Mouse (Mus musculus): ENCODE results near the gene Phldb1. TPM values are rescaled to one million over a fixed set of nuclear protein-coding genes. Genes with fewer than 3 reads are reported as not detected.

Gene Phldb1
- polyA plus RNA-seq, 1 experiment, result 151 TPM

DNA sequence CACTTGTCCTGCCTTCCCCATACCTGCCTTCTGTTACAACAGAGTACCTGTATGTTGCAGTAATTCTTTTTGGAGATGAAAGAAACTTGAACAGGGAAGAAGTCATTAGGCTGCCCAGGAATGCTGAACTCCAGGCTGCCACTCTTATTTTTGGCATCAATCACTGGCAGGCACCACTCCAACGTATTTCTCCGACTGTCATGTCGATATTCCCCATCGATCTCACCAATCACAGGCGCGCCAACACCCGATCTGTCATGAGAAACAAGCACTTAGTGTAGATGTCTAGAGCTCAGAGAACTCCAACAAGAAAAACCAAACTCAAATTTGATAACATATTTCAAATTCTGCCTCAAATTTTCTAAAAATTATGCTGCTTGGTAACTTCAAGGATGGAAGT is 10.4 kb upstream of the Phldb1 start:
- DNase-seq (ENCODE audit: low read depth), result no peak
- TF ChIP-seq CTCF (IDR thresholded peaks at IDR 0.05; ENCODE audit: borderline replicate concordance, extremely low read depth, insufficient read depth, insufficient read length) (no peak), POLR2A (IDR thresholded peaks at IDR 0.05; ENCODE audit: borderline replicate concordance, extremely low read depth, insufficient read depth, insufficient read length, poor library complexity, severe bottlenecking) (no peak)

DNA sequence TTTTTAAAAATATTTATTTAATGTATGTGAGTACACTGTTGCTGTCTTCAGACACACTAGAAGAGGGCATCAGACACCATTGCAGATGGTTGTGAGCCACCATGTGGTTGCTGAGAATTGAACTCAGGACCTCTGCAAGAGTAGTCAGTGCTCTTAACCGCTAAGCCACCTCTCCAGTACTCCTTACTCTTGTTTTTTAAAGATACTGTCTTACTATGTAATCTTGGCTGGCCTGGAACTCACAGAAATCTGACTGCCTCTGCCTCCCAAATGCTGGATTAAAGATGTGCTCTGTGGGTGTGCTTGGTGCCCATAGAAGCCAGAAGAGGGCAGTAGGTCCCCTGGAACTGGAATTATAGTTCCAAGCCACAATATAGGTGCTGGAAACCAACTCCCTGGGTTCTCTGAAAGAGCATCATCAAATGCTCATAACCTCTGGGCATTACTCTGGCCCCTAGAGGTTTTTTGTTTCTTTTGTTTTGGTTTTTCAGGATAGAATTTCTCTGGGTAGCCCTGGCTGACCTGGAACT is 5.7 kb upstream of the Phldb1 start:
- TF ChIP-seq POLR2A (IDR thresholded peaks at IDR 0.05; ENCODE audit: borderline replicate concordance, extremely low read depth, insufficient read depth, insufficient read length, poor library complexity, severe bottlenecking) (no peak), CTCF (IDR thresholded peaks at IDR 0.05; ENCODE audit: borderline replicate concordance, extremely low read depth, insufficient read depth, insufficient read length) (no peak)
- no peak for DNase-seq (ENCODE audit: low read depth)

DNA sequence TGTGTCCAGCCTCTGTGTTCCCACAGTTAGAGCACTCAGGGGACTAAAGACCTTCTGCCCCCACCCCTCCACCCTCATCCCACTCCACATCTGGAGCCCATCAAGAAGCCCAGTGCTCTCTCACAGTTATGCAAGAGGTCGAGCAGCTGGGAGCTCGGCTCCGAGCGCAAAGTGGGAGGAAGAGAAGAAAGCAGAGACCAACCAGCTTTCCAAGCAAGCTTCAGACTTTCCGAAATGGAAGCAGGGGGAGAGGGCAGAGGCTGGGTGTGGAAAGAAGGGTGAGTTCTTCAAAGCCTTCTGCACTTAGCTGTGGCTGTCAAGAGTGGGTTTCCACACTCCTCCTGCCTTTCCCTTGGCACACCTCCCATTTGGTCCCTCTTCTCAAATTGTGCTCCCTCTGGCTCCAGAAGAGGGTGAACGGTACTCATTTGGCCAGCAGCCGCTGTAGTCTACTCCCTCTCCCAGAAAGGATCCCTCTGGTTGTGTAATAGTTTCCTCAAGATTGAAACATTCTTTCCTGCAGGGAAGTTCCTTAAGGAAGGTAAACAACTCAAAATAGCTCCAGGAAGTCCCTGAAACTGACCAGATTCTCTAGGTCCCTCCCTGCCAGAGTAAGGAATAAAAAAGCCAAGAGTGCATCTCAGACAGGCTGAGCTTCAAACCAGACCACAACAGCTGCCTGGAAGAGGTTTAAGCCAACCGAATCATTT is 2.4 kb upstream of the Phldb1 start:
- TF ChIP-seq POLR2A (IDR thresholded peaks at IDR 0.05; ENCODE audit: borderline replicate concordance, extremely low read depth, insufficient read depth, insufficient read length, poor library complexity, severe bottlenecking) (no peak), CTCF (IDR thresholded peaks at IDR 0.05; ENCODE audit: borderline replicate concordance, extremely low read depth, insufficient read depth, insufficient read length) (no peak)
- no peak for DNase-seq (ENCODE audit: low read depth)

DNA sequence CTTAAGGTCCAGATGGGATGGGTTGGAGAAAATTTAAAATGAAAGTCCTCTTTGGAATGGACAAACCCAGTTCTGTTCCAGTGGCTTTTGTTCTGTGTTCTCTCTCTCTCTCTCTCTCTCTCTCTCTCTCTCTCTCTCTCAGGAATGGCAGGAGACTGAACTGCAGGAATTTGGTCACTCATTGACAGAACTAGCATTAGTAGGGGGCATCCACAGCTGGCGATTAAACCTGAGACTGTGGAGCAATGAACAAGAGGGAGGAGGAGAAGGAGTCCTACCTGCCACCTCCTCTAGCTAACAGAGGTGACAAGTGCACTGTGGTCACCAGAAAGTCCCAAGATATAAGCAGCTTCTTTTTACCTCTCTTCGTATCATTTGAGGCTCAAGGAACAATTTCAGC is 1.3 kb upstream of the Phldb1 start:
- DNase-seq (ENCODE audit: low read depth), result no peak
- TF ChIP-seq POLR2A (IDR thresholded peaks at IDR 0.05; ENCODE audit: borderline replicate concordance, extremely low read depth, insufficient read depth, insufficient read length, poor library complexity, severe bottlenecking) (no peak), CTCF (IDR thresholded peaks at IDR 0.05; ENCODE audit: borderline replicate concordance, extremely low read depth, insufficient read depth, insufficient read length) (no peak)

DNA sequence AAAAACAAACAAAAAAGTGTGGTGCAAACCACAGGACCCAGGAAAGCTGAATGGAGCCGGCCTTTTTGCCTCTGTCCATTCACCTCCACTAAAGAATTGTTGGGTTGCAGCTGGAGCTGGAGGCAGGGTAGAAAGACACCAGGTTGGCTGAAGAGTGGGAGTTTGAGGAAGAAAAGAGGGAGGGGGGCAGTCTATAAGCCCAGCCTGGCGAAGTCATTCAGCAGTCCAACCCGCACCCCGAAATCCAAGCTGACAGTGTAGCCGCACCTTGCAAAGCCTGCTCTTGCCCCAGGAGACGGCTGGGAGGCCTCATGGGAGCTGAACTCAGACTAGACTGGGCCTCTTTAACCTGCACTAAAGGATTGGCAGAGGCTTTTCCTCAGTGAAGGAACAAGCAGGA is 888 bp upstream of the Phldb1 start:
- DNase-seq (ENCODE audit: low read depth), result no peak
- TF ChIP-seq POLR2A (IDR thresholded peaks at IDR 0.05; ENCODE audit: borderline replicate concordance, extremely low read depth, insufficient read depth, insufficient read length, poor library complexity, severe bottlenecking) (no peak), CTCF (IDR thresholded peaks at IDR 0.05; ENCODE audit: borderline replicate concordance, extremely low read depth, insufficient read depth, insufficient read length) (no peak)

DNA sequence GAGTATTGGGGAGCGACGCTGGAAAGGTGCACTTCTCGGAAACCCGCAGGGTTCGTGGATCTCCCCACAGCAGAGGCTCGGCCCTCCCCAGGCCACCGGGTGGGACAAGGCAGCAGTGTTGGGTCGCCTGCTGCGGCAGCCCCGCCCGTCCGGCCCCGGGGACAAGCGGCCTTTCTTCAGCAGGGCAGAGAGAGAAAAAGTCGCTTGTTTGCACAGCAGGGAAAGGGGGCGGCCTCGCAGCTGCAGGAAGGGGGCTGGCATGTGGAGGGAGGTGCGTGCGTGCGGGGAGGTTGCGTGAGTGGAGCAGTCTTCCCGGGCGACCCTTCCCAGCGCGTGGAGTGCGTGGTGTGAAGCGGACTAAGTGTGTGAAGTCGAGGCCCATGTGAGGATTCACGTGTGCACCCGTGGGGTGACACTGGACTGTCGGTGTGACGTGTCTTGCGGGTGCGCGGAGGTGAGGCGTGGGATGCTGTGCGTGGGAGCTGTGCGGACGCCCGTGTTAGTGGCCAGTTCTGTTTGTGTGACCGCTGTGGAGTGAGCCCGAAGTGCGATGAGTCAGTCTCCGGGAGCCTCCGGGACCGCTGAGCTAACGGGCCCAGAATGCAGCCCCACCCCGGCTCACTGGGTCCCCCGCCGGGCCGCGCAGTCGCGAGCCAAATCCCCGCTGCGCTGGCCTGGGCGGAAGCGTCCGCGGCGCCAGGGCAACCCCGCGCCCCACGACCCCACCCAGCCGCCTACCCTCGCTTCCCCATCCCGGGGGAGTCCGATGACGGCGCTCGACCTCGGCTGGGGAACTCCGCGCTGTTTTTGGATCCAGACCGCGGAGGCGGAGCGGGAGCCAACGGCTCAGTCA is 1.1 kb downstream of the Phldb1 start:
- TF ChIP-seq POLR2A (IDR thresholded peaks at IDR 0.05; ENCODE audit: borderline replicate concordance, extremely low read depth, insufficient read depth, insufficient read length, poor library complexity, severe bottlenecking), result no peak
- TF ChIP-seq CTCF (IDR thresholded peaks at IDR 0.05; ENCODE audit: borderline replicate concordance, extremely low read depth, insufficient read depth, insufficient read length), result no peak
- DNase-seq (ENCODE audit: low read depth), result peak; percentile 55

DNA sequence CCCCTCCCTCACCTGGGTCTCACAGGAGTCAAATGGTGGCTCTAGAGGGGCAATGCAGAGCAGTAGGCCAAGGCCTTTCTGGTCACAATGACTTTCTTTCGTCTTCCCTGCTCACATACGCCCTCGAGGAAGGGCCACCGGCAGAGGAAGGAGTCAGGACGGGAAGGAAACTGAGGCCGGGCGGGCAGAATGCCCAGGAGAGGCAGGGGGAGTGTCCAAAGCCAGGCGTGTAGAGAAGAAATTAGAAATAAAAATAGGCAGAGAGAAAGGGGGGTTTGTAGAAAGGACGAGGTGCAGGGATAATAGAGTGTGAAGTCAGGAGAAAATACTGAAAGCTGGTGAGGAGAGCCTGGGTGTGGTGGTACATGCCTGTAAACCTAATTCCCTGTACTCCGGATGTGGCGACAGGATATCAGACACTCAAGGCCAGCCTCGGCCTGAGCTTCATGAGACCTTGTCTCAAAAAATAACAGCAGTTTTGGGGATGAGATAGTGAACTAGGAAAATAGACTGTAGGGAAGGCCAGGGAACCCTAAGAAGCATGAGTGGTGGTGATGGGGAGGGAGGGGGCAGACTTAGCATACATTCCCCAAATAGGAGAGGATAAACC is 2.0 kb downstream of the Phldb1 start:
- DNase-seq (ENCODE audit: low read depth), result no peak
- TF ChIP-seq POLR2A (IDR thresholded peaks at IDR 0.05; ENCODE audit: borderline replicate concordance, extremely low read depth, insufficient read depth, insufficient read length, poor library complexity, severe bottlenecking) (no peak), CTCF (IDR thresholded peaks at IDR 0.05; ENCODE audit: borderline replicate concordance, extremely low read depth, insufficient read depth, insufficient read length) (no peak)

DNA sequence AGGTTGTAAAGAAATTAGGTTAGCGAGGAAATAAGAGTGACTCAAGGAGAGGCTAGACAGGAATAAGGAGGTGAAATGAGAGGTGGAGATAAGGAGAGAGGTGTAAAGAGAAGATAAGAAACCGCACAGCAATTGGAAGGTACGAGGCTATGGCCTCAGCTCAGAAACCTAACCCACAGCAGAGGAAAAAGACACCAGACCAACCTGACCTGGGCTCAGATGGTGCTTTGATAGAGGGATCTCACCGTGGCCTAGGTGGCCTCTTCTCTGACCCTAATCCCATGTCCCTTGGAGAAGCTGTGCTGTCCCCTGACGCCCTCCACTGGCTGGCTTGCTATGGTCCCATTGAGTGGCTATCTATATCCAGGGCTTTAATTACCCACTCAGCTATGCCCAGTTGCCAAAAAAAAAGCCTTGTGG is 2.9 kb downstream of the Phldb1 start:
- DNase-seq (ENCODE audit: low read depth), result no peak
- no peak for TF ChIP-seq CTCF (IDR thresholded peaks at IDR 0.05; ENCODE audit: borderline replicate concordance, extremely low read depth, insufficient read depth, insufficient read length)
- TF ChIP-seq POLR2A (IDR thresholded peaks at IDR 0.05; ENCODE audit: borderline replicate concordance, extremely low read depth, insufficient read depth, insufficient read length, poor library complexity, severe bottlenecking), result no peak

DNA sequence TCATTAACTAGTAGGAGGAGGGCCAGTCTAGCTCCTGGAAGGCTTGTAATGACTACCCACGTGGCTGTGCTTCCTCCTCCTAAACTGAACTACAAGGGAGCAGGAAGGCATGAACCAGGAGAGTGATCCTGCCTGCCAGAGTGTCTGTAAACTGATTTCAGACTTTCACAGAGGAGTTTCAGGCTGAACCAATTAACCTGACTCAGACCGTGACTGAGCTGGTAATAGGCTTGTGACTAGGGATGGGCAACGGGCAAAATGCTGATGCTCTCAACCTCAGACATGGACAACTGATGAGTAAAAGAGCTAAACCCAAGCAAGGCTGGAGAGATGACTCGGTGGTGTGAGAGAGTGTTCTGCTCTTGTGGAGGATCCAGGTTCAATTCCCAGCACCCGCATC is 7.6 kb downstream of the Phldb1 start:
- TF ChIP-seq POLR2A (IDR thresholded peaks at IDR 0.05; ENCODE audit: borderline replicate concordance, extremely low read depth, insufficient read depth, insufficient read length, poor library complexity, severe bottlenecking) (no peak), CTCF (IDR thresholded peaks at IDR 0.05; ENCODE audit: borderline replicate concordance, extremely low read depth, insufficient read depth, insufficient read length) (no peak)
- DNase-seq (ENCODE audit: low read depth), result no peak

DNA sequence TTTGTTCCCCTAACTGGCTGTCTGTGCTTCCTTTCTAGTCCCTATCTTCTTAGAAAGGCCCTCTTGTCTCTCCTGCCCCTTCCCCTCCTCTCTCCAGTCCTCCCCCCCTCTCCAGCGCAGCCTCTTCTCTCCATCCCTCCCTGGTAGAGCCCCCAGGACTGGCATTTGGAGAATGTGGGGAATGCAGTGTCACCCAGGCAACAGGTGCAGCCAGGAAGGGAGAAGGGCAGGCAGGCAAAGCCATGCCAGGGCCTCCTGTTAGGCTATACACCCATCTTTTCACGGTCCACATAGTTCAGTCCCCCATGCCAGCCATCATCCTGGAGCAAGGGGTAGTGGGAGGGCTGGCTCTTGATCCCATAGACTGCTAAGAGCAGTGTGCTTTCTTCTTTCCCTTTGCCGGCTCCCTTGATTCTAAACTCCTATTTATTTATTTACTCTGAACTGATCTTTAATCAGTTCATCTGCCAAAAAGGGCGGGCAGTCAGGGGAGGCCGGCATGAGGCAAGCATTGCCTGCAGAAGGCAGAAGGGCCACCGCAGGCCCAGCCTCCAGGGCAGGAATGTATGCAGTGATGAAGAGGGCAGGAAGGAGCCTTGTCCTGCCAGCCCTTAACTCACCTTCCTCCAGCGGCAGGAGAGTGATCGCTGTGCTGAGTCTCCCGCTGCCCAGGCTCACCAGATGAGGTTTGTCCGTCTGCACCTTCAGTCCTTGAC is 8.4 kb downstream of the Phldb1 start:
- peak; percentile 68 for DNase-seq (ENCODE audit: low read depth)
- TF ChIP-seq POLR2A (IDR thresholded peaks at IDR 0.05; ENCODE audit: borderline replicate concordance, extremely low read depth, insufficient read depth, insufficient read length, poor library complexity, severe bottlenecking) (no peak), CTCF (IDR thresholded peaks at IDR 0.05; ENCODE audit: borderline replicate concordance, extremely low read depth, insufficient read depth, insufficient read length) (no peak)

DNA sequence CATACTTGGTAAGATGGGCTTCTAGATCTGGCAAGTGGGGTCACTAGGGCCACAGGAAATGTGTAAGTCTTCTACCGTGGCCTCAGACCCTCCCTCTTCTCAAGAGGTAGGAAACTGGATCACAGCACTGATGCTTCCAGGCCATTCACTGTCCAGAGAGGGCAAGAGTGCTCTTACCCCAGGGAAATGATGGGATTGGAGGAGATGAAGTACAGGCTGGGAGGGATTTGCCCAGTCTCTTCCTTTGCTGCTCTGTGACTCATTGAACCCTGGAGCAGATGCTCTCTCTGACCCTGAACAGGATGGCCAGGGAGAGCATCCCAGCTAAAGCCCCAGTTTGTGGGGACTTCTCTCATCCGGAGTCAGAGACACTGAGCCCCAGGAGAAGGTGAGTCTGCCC is 10.3 kb downstream of the Phldb1 start:
- TF ChIP-seq POLR2A (IDR thresholded peaks at IDR 0.05; ENCODE audit: borderline replicate concordance, extremely low read depth, insufficient read depth, insufficient read length, poor library complexity, severe bottlenecking) (no peak), CTCF (IDR thresholded peaks at IDR 0.05; ENCODE audit: borderline replicate concordance, extremely low read depth, insufficient read depth, insufficient read length) (no peak)
- no peak for DNase-seq (ENCODE audit: low read depth)
